Mouse (Mus musculus) ES-E14 (cell line): ENCODE measurements at regions not wholly inside any gene's neighbourhood (a gene's known extent, or its start where the extent isn't known, plus 50 kb on each side); places are given as distances from the start of the nearest gene placed in this dataset.

Source experiments
- CHD2 ChIP-seq: IDR thresholded peaks from 2 replicates; pipeline ENCODE4 v1.6.1; 2014; ENCODE audit warnings: mild to moderate bottlenecking, low read depth, low read length, inconsistent platforms
- HCFC1 ChIP-seq: IDR thresholded peaks from 2 replicates; pipeline ENCODE4 v1.6.1; 2012; ENCODE audit warnings: low read length, inconsistent platforms, borderline replicate concordance; ENCODE audit not compliant: insufficient read depth
- MAFK ChIP-seq: IDR thresholded peaks from 2 replicates; pipeline ENCODE4 v1.6.1; 2014; ENCODE audit warnings: mild to moderate bottlenecking, low read depth, low read length, inconsistent platforms; ENCODE audit not compliant: insufficient read depth
- ZC3H11A ChIP-seq: IDR thresholded peaks from 2 replicates; pipeline ENCODE4 v1.6.1; 2012; ENCODE audit warnings: low read depth, mild to moderate bottlenecking, inconsistent platforms, low read length, borderline replicate concordance
- ZNF384 ChIP-seq: IDR thresholded peaks from 2 replicates; pipeline ENCODE4 v1.6.1; 2012; ENCODE audit warnings: low read depth, low read length, inconsistent platforms

DNA sequence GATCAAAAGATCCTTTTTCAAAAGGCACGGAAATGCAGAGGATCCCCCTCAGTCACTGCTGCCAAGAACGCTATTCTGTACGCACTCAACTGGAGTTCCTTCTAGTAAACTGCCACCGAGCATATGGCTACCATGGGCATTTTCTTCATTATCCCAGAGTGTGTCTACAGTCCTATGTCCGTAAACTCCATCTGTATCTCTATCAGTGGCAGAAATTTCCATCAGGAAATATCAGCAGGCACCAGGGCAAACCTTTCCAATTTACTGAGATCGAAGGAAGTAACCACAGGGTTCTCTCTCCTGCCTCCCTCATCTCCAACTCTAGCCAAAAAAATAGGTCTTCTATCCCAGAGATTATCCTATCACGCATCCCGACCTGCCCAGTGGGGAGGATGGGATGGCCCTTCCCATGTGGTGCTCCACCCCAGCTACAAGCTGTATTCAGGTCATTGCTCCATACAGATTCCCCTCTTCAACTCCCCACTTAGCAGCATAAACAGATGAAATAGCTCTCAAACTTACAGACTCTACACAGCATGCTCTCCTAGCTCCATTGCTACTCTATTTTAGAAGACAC lies 310.5 kb downstream of the Gm45692 start:
- TF ChIP-seq MAFK, result no peak
- TF ChIP-seq ZC3H11A, result no peak
- TF ChIP-seq HCFC1, result no peak
- TF ChIP-seq ZNF384, result no peak
- TF ChIP-seq CHD2, result no peak
